Mouse (Mus musculus): ENCODE results near the gene Fut11.
A peak's percentile ranks its signal among the peaks of the same experiment; 100 is the strongest.

Gene Fut11

GRCm38 (mm10) chr14:20721371-20721770, 26.6 kb downstream of the Fut11 start:
- no peak for DNase-seq

GRCm38 (mm10) chr14:20723006-20723405, 28.2 kb downstream of the Fut11 start:
- no peak for DNase-seq

- peak; percentile 71 for DNase-seq
These were observed 29.3 kb downstream of the Fut11 start for GRCm38 (mm10) chr14:20724043-20724442.

GRCm38 (mm10) chr14:20725660-20726339, 31.0 kb downstream of the Fut11 start:
- DNase-seq = no peak

GRCm38 (mm10) chr14:20729871-20730270, 35.1 kb downstream of the Fut11 start:
- DNase-seq = no peak

- DNase-seq = no peak
These were observed 36.3 kb downstream of the Fut11 start for GRCm38 (mm10) chr14:20730853-20731602.

- DNase-seq = no peak
These were observed 38.5 kb downstream of the Fut11 start for GRCm38 (mm10) chr14:20733041-20733951.

- peak; percentile 91 to 92 for DNase-seq
These were observed 39.4 kb downstream of the Fut11 start, which contains the start of gene Ndst2 for GRCm38 (mm10) chr14:20733952-20734774. Gene Ndst2, minus strand, starts transcription at chr14:20734562.

GRCm38 (mm10) chr14:20735052-20735451, 40.3 kb downstream of the Fut11 start:
- no peak for DNase-seq

- no peak for DNase-seq
These were observed 41.2 kb downstream of the Fut11 start for GRCm38 (mm10) chr14:20735892-20736390.

GRCm38 (mm10) chr14:20737306-20737705, 42.5 kb downstream of the Fut11 start:
- DNase-seq = peak; percentile 66 to 71

GRCm38 (mm10) chr14:20738511-20738910, 43.7 kb downstream of the Fut11 start:
- DNase-seq = no peak

GRCm38 (mm10) chr14:20741301-20741700, 46.5 kb downstream of the Fut11 start:
- DNase-seq = no peak

- no peak for DNase-seq
These were observed 48.8 kb downstream of the Fut11 start for GRCm38 (mm10) chr14:20743614-20744013.

GRCm38 (mm10) chr14:20746935-20747334, 52.2 kb downstream of the Fut11 start:
- no peak for DNase-seq

GRCm38 (mm10) chr14:20748388-20748787, 53.6 kb downstream of the Fut11 start:
- DNase-seq = no peak

GRCm38 (mm10) chr14:20749494-20750051, 54.8 kb downstream of the Fut11 start:
- no peak for DNase-seq

- DNase-seq = no peak
These were observed 55.7 kb downstream of the Fut11 start for GRCm38 (mm10) chr14:20750503-20750902.

All from B cell, adult 2 months (primary cell).